Mouse (Mus musculus) CH12.LX (cell line): ENCODE measurements around the gene Olfr92.
"Not testable (repeated sequence)": the region's sequence is repeated elsewhere in the genome, so short reads cannot be mapped to it uniquely, and the experiment has no call there.

ENCODE experiments used
- CTCF ChIP-seq, 2 experiments: IDR thresholded peaks in 1 of 2; conservative IDR thresholded peaks in 1 of 2; 2 replicates each; pipeline ENCODE4 v1.5.1; 2011 to 2012; ENCODE audit warnings: low read depth in 2 of 2, low read length in 2 of 2, improper control_type of control experiment in 1 of 2, inconsistent platforms in 1 of 2, mild to moderate bottlenecking in 1 of 2, moderate library complexity in 1 of 2
- EP300 ChIP-seq: IDR thresholded peaks from 2 replicates; pipeline ENCODE4 v1.6.1; 2011; ENCODE audit warnings: low read length, improper control_type of control experiment
- RAD21 ChIP-seq: IDR thresholded peaks from 2 replicates; pipeline ENCODE4 v1.6.1; 2011; ENCODE audit warnings: low read depth, mild to moderate bottlenecking, low read length, improper control_type of control experiment, moderate library complexity
- RCOR1 ChIP-seq: conservative IDR thresholded peaks from 2 replicates; pipeline ENCODE4 v1.6.1; 2012; ENCODE audit warnings: low read depth, mild to moderate bottlenecking, inconsistent platforms, low read length, improper control_type of control experiment
- ZC3H11A ChIP-seq: IDR thresholded peaks from 2 replicates; pipeline ENCODE4 v1.6.1; 2012; ENCODE audit warnings: low read depth, mild to moderate bottlenecking, inconsistent platforms, low read length, improper control_type of control experiment
- ZNF384 ChIP-seq: IDR thresholded peaks from 2 replicates; pipeline ENCODE4 v1.6.1; 2012; ENCODE audit warnings: low read depth, low read length, improper control_type of control experiment, inconsistent platforms

GRCm38 (mm10) chr17:37131366-37131765 is 11.5 kb upstream of the Olfr92 start:
- not testable (repeated sequence) for TF ChIP-seq CTCF (conservative IDR thresholded peaks at IDR 0.05 in 1 of 2, IDR thresholded peaks at IDR 0.05 in 1 of 2; ENCODE audit: low read depth in 2 of 2, low read length in 2 of 2); EP300; ZC3H11A; RCOR1; RAD21; ZNF384
